Mouse (Mus musculus) T-helper 17 cell (primary cell): Measurements from ENCODE around the gene Plaur.
"Not testable (repeated sequence)": the region's sequence is repeated elsewhere in the genome, so short reads cannot be mapped to it uniquely, and the experiment has no call there.

Source experiments
- in situ Hi-C, 2 experiments: fragments of 300-600 bp; cut with MboI, MseI; formaldehyde crosslinking; loops; 1 replicate in 1 of 2; 2 replicates in 1 of 2; pipeline ENCODE4 v1.15.1; 2025; ENCODE audit warnings: high pct_unique_total_duplicates in 2 of 2

The Plaur gene

DNA sequence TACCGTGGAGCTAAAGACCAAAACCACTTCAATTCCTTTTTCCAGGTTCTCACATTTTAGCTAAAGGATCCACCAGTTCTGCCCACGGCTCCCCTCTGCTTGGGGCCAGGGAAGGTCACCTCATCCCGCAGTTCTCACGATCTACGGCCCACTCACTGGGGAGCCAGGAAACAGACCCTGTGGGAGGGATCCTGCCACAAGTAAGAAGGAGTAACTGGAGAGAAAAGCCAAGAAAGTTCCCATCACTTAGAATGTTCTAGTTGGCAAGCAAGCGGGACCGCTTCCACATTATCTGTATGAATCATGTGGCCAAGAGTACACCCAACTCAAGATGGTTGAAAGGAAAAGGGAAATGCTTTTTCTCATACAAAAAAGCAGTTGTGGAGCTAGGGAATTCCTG lies 14.6 kb downstream of the Plaur start:
- in situ Hi-C loops: loop anchor here in 1 of 2 experiments (5.0 kb wide), 1 partner anchor 40 kb away; no protein-coding TSS in a partner anchor

GRCm38 (mm10) chr7:24478911-24479310 lies 16.6 kb downstream of the Plaur start:
- in situ Hi-C loops: loop anchor here in 1 of 2 experiments (5.0 kb wide), 1 partner anchor 42 kb away; no protein-coding TSS in a partner anchor

- in situ Hi-C loops: loop anchor here in 1 of 2 experiments (5.0 kb wide), 1 partner anchor 42 kb away; no protein-coding TSS in a partner anchor
Measured at GRCm38 (mm10) chr7:24479685-24480084, 17.4 kb downstream of the Plaur start.

DNA sequence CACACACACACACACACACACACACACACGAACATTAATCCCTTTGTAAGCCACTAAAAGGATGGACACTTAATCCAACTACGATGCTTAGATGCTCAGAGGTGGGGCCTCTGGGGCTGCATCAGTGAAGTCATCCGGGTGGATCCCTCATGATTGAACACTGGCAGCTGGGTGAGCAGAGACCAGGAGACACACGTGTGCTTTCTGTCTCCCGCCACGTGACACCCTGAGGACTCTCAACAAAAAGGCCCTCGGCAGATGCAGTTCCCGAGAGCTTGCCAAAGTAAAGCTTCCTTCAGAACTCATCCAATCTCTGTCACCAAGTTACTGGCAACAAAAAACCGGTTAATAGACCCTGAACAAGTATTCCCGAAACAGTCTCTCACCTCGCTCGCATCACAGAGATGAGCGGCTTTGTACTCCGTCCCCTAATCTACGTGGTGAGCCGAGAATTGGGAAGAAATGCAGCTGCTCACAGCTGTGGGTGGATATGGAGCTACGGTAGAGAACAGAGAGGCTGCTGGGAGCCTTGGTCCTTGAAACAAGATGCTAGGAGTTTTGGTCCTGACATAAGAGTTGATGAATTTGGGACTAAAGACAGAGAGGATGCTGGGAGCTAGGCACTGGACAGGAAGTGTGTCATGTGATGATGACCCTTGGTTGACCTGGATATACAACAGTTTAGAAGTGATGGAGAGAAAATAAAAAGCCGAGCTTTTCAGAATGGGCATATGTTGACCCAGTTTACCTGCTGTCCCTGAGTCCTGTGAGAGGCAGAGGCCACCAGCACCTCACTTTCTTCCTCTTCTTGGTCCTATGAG lies 18.0 kb downstream of the Plaur start:
- in situ Hi-C loops: no loop called here

GRCm38 (mm10) chr7:24480986-24481473 lies 18.7 kb downstream of the Plaur start:
- in situ Hi-C loops: no loop called here

- in situ Hi-C loops: no loop called here
Measured at GRCm38 (mm10) chr7:24481474-24482207, 19.4 kb downstream of the Plaur start, which contains the start of gene Cadm4. TSS of gene Cadm4 (plus strand) at chr7:24482023.

DNA sequence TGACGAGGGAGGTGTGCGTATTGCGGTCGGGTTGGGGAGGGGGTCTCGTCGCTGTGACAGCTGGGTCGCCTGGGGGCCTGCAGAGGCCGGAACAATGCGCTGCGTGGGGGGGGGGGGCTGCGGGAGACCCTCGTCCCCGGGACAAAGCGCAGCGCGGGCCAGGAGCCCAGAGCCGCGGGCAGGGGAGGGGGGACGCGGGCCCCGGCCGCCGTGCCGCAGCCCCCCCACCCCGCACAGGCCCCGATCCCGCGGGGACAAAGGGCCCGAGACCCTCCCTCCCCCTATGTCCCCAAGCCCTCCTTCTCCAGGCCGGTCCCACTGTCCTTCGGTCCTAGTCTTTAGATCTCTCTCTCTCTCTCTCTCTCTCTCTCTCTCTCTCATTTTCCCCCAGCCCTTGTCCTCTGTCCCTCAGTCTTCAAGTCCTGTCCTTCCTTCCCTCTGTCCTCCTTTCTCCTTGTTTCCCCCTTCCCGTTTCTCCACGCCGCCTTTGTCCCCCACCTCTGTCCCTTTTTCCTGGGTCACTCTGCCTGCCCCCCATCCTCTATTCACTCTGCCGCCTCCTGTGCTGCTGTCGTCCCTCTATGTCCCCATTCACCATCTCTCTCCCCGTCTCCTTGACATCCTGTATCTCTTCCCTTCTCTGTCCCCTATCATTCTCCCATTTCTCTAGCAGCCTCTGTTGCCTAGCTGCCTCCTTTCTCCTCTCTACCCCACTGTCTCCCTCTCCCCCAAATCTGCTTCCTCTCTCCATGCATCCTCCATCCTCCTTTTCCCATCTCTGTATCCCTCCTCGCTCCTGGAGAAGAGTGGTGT lies 20.1 kb downstream of the Plaur start:
- in situ Hi-C loops: no loop called here

DNA sequence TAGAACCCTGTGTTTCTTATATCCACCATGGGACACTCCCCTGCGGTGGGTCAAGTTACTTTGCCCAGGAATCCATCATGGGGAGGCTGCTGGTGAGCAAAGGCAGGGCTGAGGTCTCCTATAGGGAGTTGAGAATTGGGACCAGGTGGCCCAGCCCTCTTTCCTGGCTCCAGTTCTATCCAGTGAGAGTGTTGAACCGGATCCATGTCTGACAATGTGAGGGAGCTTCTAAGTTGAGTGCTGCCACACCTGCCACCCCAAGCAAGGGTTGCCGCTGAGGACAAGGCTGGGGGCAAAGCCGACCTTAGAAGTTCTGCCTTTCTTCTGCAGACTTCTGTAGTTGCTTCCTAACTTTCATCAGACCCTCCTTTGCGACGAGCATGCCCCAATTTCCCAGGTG lies 21.0 kb downstream of the Plaur start:
- in situ Hi-C loops: not testable (repeated sequence)

DNA sequence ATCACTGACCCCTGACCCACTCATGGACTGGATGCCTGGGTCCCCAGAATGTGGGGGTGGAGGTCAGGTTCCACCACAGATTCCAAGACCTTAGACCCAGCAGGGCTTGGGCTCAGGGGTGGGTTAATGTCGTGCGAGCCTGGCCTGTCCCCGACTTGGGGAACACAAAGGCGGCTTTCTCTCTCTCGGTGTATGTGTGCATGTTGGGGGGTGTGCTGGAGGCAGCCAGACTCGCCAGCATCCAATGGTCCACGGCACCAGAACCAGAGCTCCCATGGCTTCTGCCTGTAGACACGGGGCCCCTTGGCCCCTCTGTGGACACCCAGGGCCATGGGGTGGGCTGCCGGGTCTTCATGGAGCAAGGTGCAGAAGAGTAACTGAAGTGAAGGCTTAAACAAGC lies 23.2 kb downstream of the Plaur start:
- in situ Hi-C loops: no loop called here

- in situ Hi-C loops: no loop called here
Measured at GRCm38 (mm10) chr7:24486654-24487130, 24.4 kb downstream of the Plaur start.

- in situ Hi-C loops: no loop called here
Measured at GRCm38 (mm10) chr7:24487403-24487802, 25.1 kb downstream of the Plaur start.

- in situ Hi-C loops: no loop called here
Measured at GRCm38 (mm10) chr7:24488303-24488702, 26.0 kb downstream of the Plaur start.

GRCm38 (mm10) chr7:24499856-24500577 lies 37.7 kb downstream of the Plaur start:
- in situ Hi-C loops: no loop called here

GRCm38 (mm10) chr7:24500929-24501328 lies 38.6 kb downstream of the Plaur start:
- in situ Hi-C loops: no loop called here

- in situ Hi-C loops: no loop called here
Measured at GRCm38 (mm10) chr7:24501492-24501891, 39.2 kb downstream of the Plaur start.

DNA sequence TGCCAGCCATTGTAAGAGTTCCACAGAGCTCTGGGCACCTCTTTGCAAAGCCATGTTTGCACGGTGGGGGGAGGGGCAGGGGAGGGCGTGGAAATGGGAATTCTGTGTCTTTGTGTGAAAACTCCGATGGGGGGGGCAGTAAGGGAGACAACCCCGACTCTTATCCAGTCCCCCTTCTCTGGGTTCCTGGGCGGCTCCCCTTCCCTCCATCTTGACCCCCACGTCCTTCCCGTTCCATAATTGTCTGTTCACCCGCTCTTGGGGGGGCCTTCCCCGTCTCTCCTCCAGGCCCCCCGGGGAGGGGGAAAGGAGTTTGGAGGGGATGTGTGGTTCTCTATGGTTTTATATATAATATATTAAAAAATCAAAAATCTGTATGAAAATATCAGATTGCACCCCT lies 41.7 kb downstream of the Plaur start:
- in situ Hi-C loops: no loop called here

GRCm38 (mm10) chr7:24504868-24505267 lies 42.6 kb downstream of the Plaur start:
- in situ Hi-C loops: no loop called here

GRCm38 (mm10) chr7:24505447-24506064 lies 43.3 kb downstream of the Plaur start:
- in situ Hi-C loops: no loop called here

- in situ Hi-C loops: no loop called here
Measured at GRCm38 (mm10) chr7:24506065-24506459, 43.8 kb downstream of the Plaur start.

GRCm38 (mm10) chr7:24506476-24506837 lies 44.2 kb downstream of the Plaur start:
- in situ Hi-C loops: no loop called here
